Mouse (Mus musculus) testis, adult 2 months (tissue): ENCODE measurements at regions not wholly inside any gene's neighbourhood (a gene's known extent, or its start where the extent isn't known, plus 50 kb on each side); places are given as distances from the start of the nearest gene placed in this dataset.

Experiments used
- CTCF ChIP-seq: fragments of 200-500 bp; IDR thresholded peaks from 2 replicates; pipeline ENCODE4 v1.5.1; 2012; ENCODE audit warnings: low read depth, mild to moderate bottlenecking, inconsistent platforms, low read length, moderate library complexity; ENCODE audit not compliant: control insufficient read depth, insufficient read depth, insufficient replicate concordance
- POLR2A ChIP-seq: fragments of 200-500 bp; IDR thresholded peaks from 2 replicates; pipeline ENCODE4 v1.6.1; 2012; ENCODE audit warnings: low read depth, mild to moderate bottlenecking, inconsistent platforms, low read length, moderate library complexity; ENCODE audit not compliant: control insufficient read depth

- TF ChIP-seq CTCF (no peak), POLR2A (no peak)
Observed at GRCm38 (mm10) chr14:76931398-76931797, 105.2 kb upstream of the Ccdc122 start.
